Comparison of ENCODE assay signal across 8 mouse cellular contexts in the genomic region with DNA sequence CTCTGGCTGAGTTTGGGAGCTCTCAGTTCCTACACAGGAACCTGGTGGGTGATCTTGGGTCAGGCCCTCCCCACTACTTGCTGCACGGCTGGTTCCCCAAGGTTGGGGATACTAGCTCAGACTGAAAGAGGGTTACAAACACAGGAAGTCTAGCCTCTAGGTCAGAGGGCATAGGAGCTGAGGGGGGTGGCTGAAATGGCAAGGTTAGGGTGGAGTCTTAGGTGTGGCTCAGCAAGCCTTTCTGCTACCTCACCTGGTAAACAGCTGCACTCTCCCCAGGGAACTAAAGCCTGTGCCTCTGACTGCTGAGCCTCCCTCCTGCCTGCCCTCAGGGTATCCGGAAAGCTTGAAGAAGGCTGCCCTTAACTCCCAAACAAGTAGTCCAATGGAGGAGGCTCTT. TPM values are rescaled to one million over a fixed set of nuclear protein-coding genes. Genes with fewer than 3 reads are reported as not detected.
DNase-seq lines count a peak whose midpoint lies in the region; ATAC-seq and TF ChIP-seq lines count a peak whose summit lies in the region.
"Had no signal": no experiment of that assay in that cellular context is flagged by ENCODE, and none has a peak within 500 bp of the region (broad histone marks: within the 10 kb centered on the region; RNA-seq: fewer than 3 reads in every experiment).

No protein-coding gene starts in this region.

- intact Hi-C loops in left cerebral cortex, postnatal 36 days (cut with DNase I) = loop anchor here (5.0 kb wide), 1 partner anchor 124 kb away; a partner anchor contains a TSS

- peaks cover 17% of the 10 kb centered on the region for H3K36me3 ChIP-seq in G1E (replicated peaks)
- H3K36me3 ChIP-seq in hindbrain, embryonic 11.5 days (ENCODE audit: control insufficient read depth, insufficient read depth, low read length) = no peaks in the 10 kb centered on the region
- no peaks in the 10 kb centered on the region; the same call in 1 of the 2 replicates for H3K36me3 ChIP-seq in liver, embryonic 15.5 days (replicated peaks)
- H3K36me3 ChIP-seq in neural tube, embryonic 15.5 days = peaks cover 10% of the 10 kb centered on the region; the same call in 1 of the 2 replicates

- peak overlapping the region; percentile 43 for H3K4me2 ChIP-seq in hindbrain, embryonic 11.5 days (replicated peaks; ENCODE audit: low read depth, low read length)
- H3K4me2 ChIP-seq in liver, embryonic 15.5 days = peak overlapping the region; percentile 89
- H3K4me2 ChIP-seq in neural tube, embryonic 15.5 days = peak overlapping the region; percentile 78

- H3K27ac ChIP-seq in hindbrain, embryonic 11.5 days (ENCODE audit: low read depth, low read length) = 0 out of 2 replicates have a peak overlapping the region, but pooled peaks have one; percentile 17
- peak overlapping the region; percentile 81 for H3K27ac ChIP-seq in liver, embryonic 15.5 days (replicated peaks)
- no peak overlapping the region; the same call in 1 of the 2 replicates for H3K27ac ChIP-seq in neural tube, embryonic 15.5 days (replicated peaks)

- no peak for TF ChIP-seq CTCF in G1E (IDR thresholded peaks at IDR 0.05; ENCODE audit: low read depth, low read length)

- peaks cover 24% of the 10 kb centered on the region for H3K4me1 ChIP-seq in G1E (ENCODE audit: insufficient read depth, low read depth, low read length)
- H3K4me1 ChIP-seq in hindbrain, embryonic 11.5 days (replicated peaks; ENCODE audit: control insufficient read depth, insufficient read depth, low read length) = peaks cover 3% of the 10 kb centered on the region
- H3K4me1 ChIP-seq in liver, embryonic 15.5 days (replicated peaks) = peaks cover 35% of the 10 kb centered on the region
- H3K4me1 ChIP-seq in neural tube, embryonic 15.5 days = peaks cover 12% of the 10 kb centered on the region

- peak overlapping the region; percentile 21; the same call in 1 of the 2 replicates for H3K4me3 ChIP-seq in G1E (ENCODE audit: low read depth, low read length)
- peak overlapping the region; percentile 69 for H3K4me3 ChIP-seq in hindbrain, embryonic 11.5 days (ENCODE audit: low read depth, low read length)
- peak overlapping the region; percentile 83 for H3K4me3 ChIP-seq in liver, embryonic 15.5 days (replicated peaks)
- peak overlapping the region; percentile 73 for H3K4me3 ChIP-seq in neural tube, embryonic 15.5 days (replicated peaks)

- 0 out of 2 replicates have a peak overlapping the region, but pooled peaks have one; percentile 20 for H3K9ac ChIP-seq in hindbrain, embryonic 11.5 days (ENCODE audit: low read depth, low read length)
- peak overlapping the region; percentile 88; the same call in 1 of the 2 replicates for H3K9ac ChIP-seq in liver, embryonic 15.5 days
- H3K9ac ChIP-seq in neural tube, embryonic 15.5 days (replicated peaks) = no peak overlapping the region

- no peaks in the 10 kb centered on the region for H3K9me3 ChIP-seq in G1E (replicated peaks)
- H3K9me3 ChIP-seq in hindbrain, embryonic 11.5 days (ENCODE audit: control insufficient read depth, low read length) = no peaks in the 10 kb centered on the region
- H3K9me3 ChIP-seq in liver, embryonic 15.5 days (replicated peaks) = no peaks in the 10 kb centered on the region
- H3K9me3 ChIP-seq in neural tube, embryonic 15.5 days (replicated peaks) = no peaks in the 10 kb centered on the region

- ATAC-seq in G1E (ENCODE audit: extremely low read depth, insufficient number of reproducible peaks, low FRiP score, poor library complexity, severe bottlenecking) = no peak
- ATAC-seq in hindbrain, embryonic 11.5 days (ENCODE audit: low FRiP score) = no peak
- no peak for ATAC-seq in liver, embryonic 15.5 days (ENCODE audit: insufficient read depth)
- ATAC-seq in neural tube, embryonic 15.5 days (ENCODE audit: low FRiP score) = no peak

- 81% methylated on average over 2 of the region's 2 CpGs for WGBS in hindbrain, embryonic 11.5 days
- 57% methylated on average over 2 of the region's 2 CpGs for WGBS in liver, embryonic 15.5 days (ENCODE audit: insufficient replicate concordance)
- WGBS in neural tube, embryonic 15.5 days = 81% methylated on average over 2 of the region's 2 CpGs

- DNase-seq in G1E (ENCODE audit: low spot score) = no peak
- DNase-seq in embryo, embryonic 11 days = peak; percentile 33
- DNase-seq in hindbrain, embryonic 11.5 days (ENCODE audit: low spot score) = no peak
- DNase-seq in ovary, adult 18-20 months (ENCODE audit: low spot score) = no peak
- DNase-seq in left cerebral cortex, postnatal 36 days (ENCODE audit: low spot score in 2 of 2) = no peak

- peaks cover 10% of the 10 kb centered on the region; the same call in 1 of the 2 replicates for H3K27me3 ChIP-seq in G1E (ENCODE audit: insufficient read depth, low read length)
- H3K27me3 ChIP-seq in hindbrain, embryonic 11.5 days (ENCODE audit: control insufficient read depth, insufficient read depth, low read length) = no peaks in the 10 kb centered on the region
- H3K27me3 ChIP-seq in liver, embryonic 15.5 days = peaks cover 20% of the 10 kb centered on the region
- H3K27me3 ChIP-seq in neural tube, embryonic 15.5 days (replicated peaks) = no peaks in the 10 kb centered on the region

RNA-seq across cellular contexts. Expression of a gene that starts 1.6 kb away (rescaled TPM):
- total RNA-seq in G1E (2014; fragmentation: Nextera tagmentation) = 148 and 153 TPM in 2 replicates
- total RNA-seq in G1E (2017) = 58.4 and 74.0 TPM in 2 replicates
- polyA plus RNA-seq in G1E (2012) = 143 and 210 TPM in 2 replicates
- polyA plus RNA-seq in hindbrain, embryonic 11.5 days (2014; fragmentation: Nextera tagmentation; extraction: Ambion mirVana) = 393 and 410 TPM in 2 replicates
- polyA plus RNA-seq in liver, embryonic 15.5 days (2015; fragmentation: Nextera tagmentation; extraction: Ambion mirVana) = 95.8 and 96.4 TPM in 2 replicates
- polyA plus RNA-seq in neural tube, embryonic 15.5 days (2015; fragmentation: Nextera tagmentation; extraction: Ambion mirVana) = 361 and 401 TPM in 2 replicates
- total RNA-seq in left cerebral cortex, postnatal 36 days (2021) = 10 to 100 TPM; 88.3 to 97.9 TPM

RNA-seq across cellular contexts. Expression of a gene that starts 13.9 kb away (rescaled TPM):
- not detected in 2 replicates for total RNA-seq in G1E (2014; fragmentation: Nextera tagmentation)
- total RNA-seq in G1E (2017) = 0.22 TPM in 1 of 2 replicates, not detected in the other
- polyA plus RNA-seq in G1E (2012) = not detected in 2 replicates
- polyA plus RNA-seq in hindbrain, embryonic 11.5 days (2014; fragmentation: Nextera tagmentation; extraction: Ambion mirVana) = not detected in 2 replicates
- 0.14 and 0.21 TPM in 2 replicates for polyA plus RNA-seq in liver, embryonic 15.5 days (2015; fragmentation: Nextera tagmentation; extraction: Ambion mirVana)
- polyA plus RNA-seq in neural tube, embryonic 15.5 days (2015; fragmentation: Nextera tagmentation; extraction: Ambion mirVana) = 0.05 TPM in 1 of 2 replicates, not detected in the other
- total RNA-seq in left cerebral cortex, postnatal 36 days (2021) = not detected
- total RNA-seq: hematopoietic stem cell, adult 5-6 weeks had no signal

RNA-seq across cellular contexts. Expression of a gene that starts 24.3 kb away (rescaled TPM):
- total RNA-seq in G1E (2014; fragmentation: Nextera tagmentation) = 0.30 TPM in 1 of 2 replicates, not detected in the other
- total RNA-seq in G1E (2017) = 0.06 TPM in 1 of 2 replicates, not detected in the other
- not detected in 2 replicates for polyA plus RNA-seq in G1E (2012)
- 0.15 and 0.22 TPM in 2 replicates for polyA plus RNA-seq in hindbrain, embryonic 11.5 days (2014; fragmentation: Nextera tagmentation; extraction: Ambion mirVana)
- polyA plus RNA-seq in liver, embryonic 15.5 days (2015; fragmentation: Nextera tagmentation; extraction: Ambion mirVana) = 0.32 and 0.44 TPM in 2 replicates
- 0.17 and 0.36 TPM in 2 replicates for polyA plus RNA-seq in neural tube, embryonic 15.5 days (2015; fragmentation: Nextera tagmentation; extraction: Ambion mirVana)
- total RNA-seq in left cerebral cortex, postnatal 36 days (2021) = under 1 TPM; 0.25 to 0.50 TPM
- total RNA-seq: hematopoietic stem cell, adult 5-6 weeks had no signal

RNA-seq across cellular contexts. Expression of a gene that starts 31.1 kb away (rescaled TPM):
- total RNA-seq in G1E (2014; fragmentation: Nextera tagmentation) = not detected in 2 replicates
- total RNA-seq in G1E (2017) = 0.23 TPM in 1 of 2 replicates, not detected in the other
- polyA plus RNA-seq in G1E (2012) = not detected in 2 replicates
- polyA plus RNA-seq in hindbrain, embryonic 11.5 days (2014; fragmentation: Nextera tagmentation; extraction: Ambion mirVana) = 0.29 TPM in 1 of 2 replicates, not detected in the other
- 0.17 and 0.26 TPM in 2 replicates for polyA plus RNA-seq in liver, embryonic 15.5 days (2015; fragmentation: Nextera tagmentation; extraction: Ambion mirVana)
- polyA plus RNA-seq in neural tube, embryonic 15.5 days (2015; fragmentation: Nextera tagmentation; extraction: Ambion mirVana) = 0.20 and 0.22 TPM in 2 replicates
- not detected for total RNA-seq in left cerebral cortex, postnatal 36 days (2021)
- total RNA-seq: hematopoietic stem cell, adult 5-6 weeks had no signal

RNA-seq across cellular contexts. Expression of a gene that starts 31.9 kb away (rescaled TPM):
- total RNA-seq in G1E (2014; fragmentation: Nextera tagmentation) = not detected in 2 replicates
- 0.05 TPM in 1 of 2 replicates, not detected in the other for total RNA-seq in G1E (2017)
- polyA plus RNA-seq in G1E (2012) = not detected in 2 replicates
- 1.3 and 1.5 TPM in 2 replicates for polyA plus RNA-seq in hindbrain, embryonic 11.5 days (2014; fragmentation: Nextera tagmentation; extraction: Ambion mirVana)
- not detected in 2 replicates for polyA plus RNA-seq in liver, embryonic 15.5 days (2015; fragmentation: Nextera tagmentation; extraction: Ambion mirVana)
- 15.4 and 16.8 TPM in 2 replicates for polyA plus RNA-seq in neural tube, embryonic 15.5 days (2015; fragmentation: Nextera tagmentation; extraction: Ambion mirVana)
- total RNA-seq in left cerebral cortex, postnatal 36 days (2021) = 1,000 to 10,000 TPM; 1,312 to 1,553 TPM
- total RNA-seq: hematopoietic stem cell, adult 5-6 weeks had no signal

Comparison
In these comparisons a context has a peak if more than half of its experiments do, and no peak if none do; other contexts are left out.
1. H3K4me3 ChIP-seq: peak in every context shown above with its lines; median percentile 83 in liver, embryonic 15.5 days; 73 in neural tube, embryonic 15.5 days; 69 in hindbrain, embryonic 11.5 days; 21 in G1E.